22 mouse cellular contexts compared by ENCODE assay signal in genomic region chr17:80173708-80174107, GRCm38 (mm10). TPM values are rescaled to one million over a fixed set of nuclear protein-coding genes. Genes with fewer than 3 reads are reported as not detected.
DNase-seq lines count a peak whose midpoint lies in the region; ATAC-seq and TF ChIP-seq lines count a peak whose summit lies in the region.
"Had no signal": no experiment of that assay in that cellular context is flagged by ENCODE, and none has a peak within 500 bp of the region (broad histone marks: within the 10 kb centered on the region; RNA-seq: fewer than 3 reads in every experiment).

No protein-coding gene starts in this region.

- ATAC-seq in midbrain, embryonic 11.5 days (ENCODE audit: low FRiP score): no peak
- ATAC-seq in midbrain, embryonic 14.5 days (ENCODE audit: low FRiP score, low TSS enrichment): no peak
- ATAC-seq: forebrain, embryonic 15.5 days; Patski had no signal

- no peaks in the 10 kb centered on the region for H3K36me3 ChIP-seq in midbrain, embryonic 11.5 days (ENCODE audit: control insufficient read depth, insufficient read depth, low read length)
- H3K36me3 ChIP-seq in midbrain, embryonic 14.5 days (ENCODE audit: control insufficient read depth, insufficient read depth, low read length): no peaks in the 10 kb centered on the region
- H3K36me3 ChIP-seq: embryonic facial prominence, embryonic 10.5 days; embryonic facial prominence, embryonic 12.5 days; forebrain, embryonic 15.5 days; G1E had no signal

- H3K27ac ChIP-seq in midbrain, embryonic 11.5 days (ENCODE audit: low read depth, low read length): no peak overlapping the region
- no peak overlapping the region for H3K27ac ChIP-seq in midbrain, embryonic 14.5 days (replicated peaks; ENCODE audit: low read depth, low read length)
- H3K27ac ChIP-seq in left cerebral cortex, adult 2 months: no peak overlapping the region
- H3K27ac ChIP-seq: embryonic facial prominence, embryonic 10.5 days; embryonic facial prominence, embryonic 12.5 days; forebrain, embryonic 13.5 days; forebrain, embryonic 15.5 days had no signal

- no peak overlapping the region for H3K9ac ChIP-seq in midbrain, embryonic 11.5 days (ENCODE audit: low read length)
- no peak overlapping the region for H3K9ac ChIP-seq in midbrain, embryonic 14.5 days (replicated peaks; ENCODE audit: low read length)
- H3K9ac ChIP-seq: embryonic facial prominence, embryonic 12.5 days; forebrain, embryonic 13.5 days; forebrain, embryonic 15.5 days; forebrain, postnatal 0 days had no signal

- H3K4me2 ChIP-seq in midbrain, embryonic 11.5 days: no peak overlapping the region
- H3K4me2 ChIP-seq in midbrain, embryonic 14.5 days (ENCODE audit: low read length): no peak overlapping the region
- H3K4me2 ChIP-seq: embryonic facial prominence, embryonic 12.5 days; forebrain, embryonic 13.5 days; forebrain, embryonic 15.5 days had no signal

- peak; percentile 66 for DNase-seq in midbrain, embryonic 11.5 days (ENCODE audit: low spot score, missing footprints)
- DNase-seq in midbrain, embryonic 14.5 days: no peak
- DNase-seq in induced T-regulatory cell, adult 2 months (ENCODE audit: low read depth): peak; percentile 68
- no peak for DNase-seq in right cerebral cortex, adult 2 months (ENCODE audit: low spot score in 2 of 2)
- no peak for DNase-seq in left cerebral cortex, adult 2 months (ENCODE audit: extremely low spot score in 1 of 2, low spot score in 2 of 2)
- DNase-seq: adrenal gland, adult 8-10 months; adrenal gland, postnatal 14 days; adrenal gland, postnatal 36 days; cerebellum, adult 11-12 months; cerebellum, adult 2 months; cerebellum, adult 9-10 months; cerebellum, postnatal 10 days; cerebellum, postnatal 25 days; forebrain, postnatal 0 days had no signal

- no peak overlapping the region for H3K4me3 ChIP-seq in midbrain, embryonic 11.5 days (ENCODE audit: low read depth, low read length)
- H3K4me3 ChIP-seq in midbrain, embryonic 14.5 days (replicated peaks; ENCODE audit: low read depth, low read length): no peak overlapping the region
- H3K4me3 ChIP-seq in left cerebral cortex, adult 2 months: no peak overlapping the region
- H3K4me3 ChIP-seq: embryonic facial prominence, embryonic 10.5 days; embryonic facial prominence, embryonic 12.5 days; forebrain, embryonic 13.5 days; forebrain, embryonic 15.5 days had no signal

- no peaks in the 10 kb centered on the region for H3K9me3 ChIP-seq in midbrain, embryonic 11.5 days (ENCODE audit: control insufficient read depth, low read length)
- H3K9me3 ChIP-seq in midbrain, embryonic 14.5 days (ENCODE audit: control insufficient read depth, low read length): no peaks in the 10 kb centered on the region
- H3K9me3 ChIP-seq: embryonic facial prominence, embryonic 10.5 days; embryonic facial prominence, embryonic 12.5 days; forebrain, embryonic 13.5 days; forebrain, embryonic 15.5 days; G1E had no signal

- WGBS in midbrain, embryonic 11.5 days: 100% methylated on average over 2 of the region's 2 CpGs
- WGBS in midbrain, embryonic 14.5 days: 92% methylated on average over 2 of the region's 2 CpGs

- TF ChIP-seq CTCF in left cerebral cortex, adult 2 months (IDR thresholded peaks at IDR 0.05): no peak

- intact Hi-C loops in left cerebral cortex, adult 2 months (cut with DNase I): no loop called here

- no peaks in the 10 kb centered on the region for H3K27me3 ChIP-seq in midbrain, embryonic 11.5 days (ENCODE audit: control insufficient read depth, insufficient read depth, low read length)
- H3K27me3 ChIP-seq in midbrain, embryonic 14.5 days (ENCODE audit: control insufficient read depth, insufficient read depth, low read length): no peaks in the 10 kb centered on the region
- H3K27me3 ChIP-seq: embryonic facial prominence, embryonic 12.5 days; forebrain, embryonic 13.5 days; forebrain, embryonic 15.5 days; Patski had no signal

- H3K4me1 ChIP-seq in midbrain, embryonic 11.5 days (ENCODE audit: control insufficient read depth, insufficient read depth, low read length): peaks cover 7% of the 10 kb centered on the region
- peaks cover 4% of the 10 kb centered on the region for H3K4me1 ChIP-seq in midbrain, embryonic 14.5 days (ENCODE audit: control insufficient read depth, insufficient read depth, low read length)

RNA-seq across cellular contexts. Expression of gene Srsf7, which starts 33.4 kb away (rescaled TPM):
- polyA plus RNA-seq in midbrain, embryonic 11.5 days (2014; fragmentation: Nextera tagmentation; extraction: Ambion mirVana): 835 and 887 TPM in 2 replicates
- 459 and 531 TPM in 2 replicates for polyA plus RNA-seq in midbrain, embryonic 14.5 days (2014; fragmentation: Nextera tagmentation; extraction: Ambion mirVana)
- 100 to 1,000 TPM; 103 to 115 TPM for total RNA-seq in left cerebral cortex, adult 2 months (2021)

RNA-seq across cellular contexts. Expression of gene Ttc39d, which starts 33.6 kb away (rescaled TPM):
- 0.08 TPM in 1 of 2 replicates, not detected in the other for polyA plus RNA-seq in midbrain, embryonic 11.5 days (2014; fragmentation: Nextera tagmentation; extraction: Ambion mirVana)
- polyA plus RNA-seq in midbrain, embryonic 14.5 days (2014; fragmentation: Nextera tagmentation; extraction: Ambion mirVana): 0.11 TPM in 1 of 2 replicates, not detected in the other
- total RNA-seq in left cerebral cortex, adult 2 months (2021): under 1 TPM in 1 of 2 experiments, not detected in 1; 0.18 TPM
- total RNA-seq: adrenal gland, adult 18-20 months; adrenal gland, postnatal 14 days; adrenal gland, postnatal 36 days had no signal
- polyA plus RNA-seq: activated CD4-positive, CD25-positive, alpha-beta regulatory T cell, adult 4 months; forebrain, embryonic 15.5 days; G1E had no signal

RNA-seq across cellular contexts. Expression of gene Galm, which starts 46.4 kb away (rescaled TPM):
- polyA plus RNA-seq in midbrain, embryonic 11.5 days (2014; fragmentation: Nextera tagmentation; extraction: Ambion mirVana): 7.1 and 7.6 TPM in 2 replicates
- polyA plus RNA-seq in midbrain, embryonic 14.5 days (2014; fragmentation: Nextera tagmentation; extraction: Ambion mirVana): 0.63 and 1.6 TPM in 2 replicates
- 1 to 10 TPM; 1.8 to 2.6 TPM for total RNA-seq in left cerebral cortex, adult 2 months (2021)
- total RNA-seq: G1E had no signal
- polyA plus RNA-seq: G1E had no signal

RNA-seq across cellular contexts. Expression of gene Gemin6, which starts 50.5 kb away (rescaled TPM):
- 42.1 and 42.2 TPM in 2 replicates for polyA plus RNA-seq in midbrain, embryonic 11.5 days (2014; fragmentation: Nextera tagmentation; extraction: Ambion mirVana)
- polyA plus RNA-seq in midbrain, embryonic 14.5 days (2014; fragmentation: Nextera tagmentation; extraction: Ambion mirVana): 19.4 and 20.8 TPM in 2 replicates
- 1 to 10 TPM; 5.3 to 5.9 TPM for total RNA-seq in left cerebral cortex, adult 2 months (2021)

Comparison
In these comparisons a context has a peak if more than half of its experiments do, and no peak if none do; other contexts are left out.
1. DNase-seq: peak in midbrain, embryonic 11.5 days (single experiment) and induced T-regulatory cell, adult 2 months (single experiment); none in midbrain, embryonic 14.5 days (single experiment), right cerebral cortex, adult 2 months (0 of 2) and left cerebral cortex, adult 2 months (0 of 2).